Mouse (Mus musculus) embryo, embryonic 9.5 days (tissue): Measurements from ENCODE around the gene Tnp1.

Experiments
- DNase-seq: peaks from one replicate; pipeline ENCODE4 v3.0.0-alpha.2; 2017; ENCODE audit errors: extremely low spot score

Tnp1 gene

DNA sequence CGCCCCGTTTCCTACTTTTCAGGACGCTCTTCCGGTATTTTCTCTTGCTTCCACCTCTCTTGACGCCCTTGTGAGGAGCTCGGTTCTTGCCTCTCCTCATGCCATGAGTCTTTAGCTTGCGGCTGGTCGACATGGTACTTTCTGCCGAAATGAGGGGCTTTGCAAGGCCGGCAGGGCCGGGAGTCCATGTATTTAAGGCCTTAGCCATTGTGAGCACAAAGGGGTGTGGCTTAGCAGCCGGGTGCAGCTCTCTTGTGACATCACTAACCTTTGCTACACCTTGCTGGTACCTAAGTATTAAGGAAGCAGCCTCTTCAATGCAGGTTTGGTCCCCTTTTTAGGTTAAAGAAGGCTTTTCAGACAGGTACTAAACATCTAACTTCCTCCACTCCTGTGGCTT lies at the start of gene Tnp1:
Tnp1 (minus strand) TSS at position 179 of the 400 bp plus-strand sequence.
- no peak for DNase-seq

DNA sequence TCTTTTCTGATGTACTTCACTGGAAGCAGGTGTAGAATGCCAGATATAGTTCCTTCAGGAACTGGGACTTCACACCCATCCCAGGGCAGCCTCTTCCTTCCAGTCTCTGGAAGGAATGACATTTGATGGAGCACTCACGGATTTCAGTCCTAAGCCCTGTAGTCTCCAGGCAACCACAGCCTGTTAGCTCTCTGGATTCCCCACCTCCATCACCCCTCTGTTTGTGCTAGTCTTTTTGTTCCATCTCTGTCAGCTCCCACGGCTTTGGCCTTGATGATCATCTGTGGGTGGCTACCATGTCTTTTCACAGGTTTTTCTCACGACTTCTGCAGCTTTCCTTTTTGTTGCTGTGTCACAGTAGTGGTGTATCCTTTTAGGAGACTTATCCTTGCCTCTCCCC lies 48.6 kb upstream of the Tnp1 start:
- DNase-seq, result no peak

DNA sequence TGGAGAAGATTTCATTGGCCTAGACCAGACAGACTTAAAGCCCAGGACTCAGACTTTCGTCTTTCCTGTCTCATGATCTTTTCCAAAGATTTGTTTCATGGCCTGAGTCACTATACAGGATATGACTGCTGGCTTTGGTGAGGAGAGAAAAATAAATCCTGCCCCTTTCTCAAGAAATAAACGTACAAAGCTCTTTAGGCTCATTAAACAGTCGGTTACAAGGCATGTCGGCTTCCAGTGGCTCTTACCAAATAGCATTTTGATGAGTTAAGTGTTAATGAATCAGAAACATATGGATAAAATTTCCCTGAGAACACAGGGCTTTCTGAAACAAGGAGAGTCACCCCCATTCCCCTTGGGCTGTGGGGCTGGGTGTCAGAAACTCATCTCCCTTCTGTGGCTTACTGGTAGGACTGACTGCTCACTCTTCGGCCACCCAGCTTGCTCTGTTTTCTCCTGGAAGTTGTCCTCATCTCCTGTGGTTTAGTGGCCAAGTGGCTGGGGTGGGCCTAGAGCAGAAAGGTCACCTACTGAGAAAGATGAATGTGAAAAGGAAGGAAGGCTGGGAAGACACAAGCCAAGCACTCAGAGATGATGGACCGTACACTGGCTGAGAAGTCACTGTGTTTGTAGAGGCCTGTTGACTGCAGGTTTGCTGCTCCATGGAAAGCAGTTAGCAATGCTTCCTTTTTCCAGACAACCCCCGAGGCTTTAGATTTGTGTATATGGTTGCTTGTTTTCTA lies 46.0 kb upstream of the Tnp1 start:
- no peak for DNase-seq

DNA sequence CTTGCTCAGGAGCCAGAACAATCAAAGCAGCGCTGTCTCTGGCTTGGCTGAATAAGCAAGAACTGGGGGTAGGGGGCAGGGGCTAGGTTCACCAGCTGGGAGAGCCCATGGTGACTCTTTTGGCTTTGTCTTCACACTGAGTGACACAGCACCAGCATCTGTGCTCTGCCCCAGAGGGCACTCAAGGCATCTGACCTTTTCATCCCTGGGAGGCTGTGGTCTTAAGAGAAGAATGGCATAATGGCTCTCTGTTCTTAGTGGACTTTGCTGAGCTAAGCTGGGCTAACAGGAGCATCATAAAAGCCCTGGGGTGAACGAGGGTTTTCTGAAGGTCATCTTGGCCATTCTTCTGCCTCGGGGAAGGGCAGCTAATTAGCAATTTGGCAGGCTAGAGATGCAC lies 44.6 kb upstream of the Tnp1 start:
- peak; percentile 68 for DNase-seq

DNA sequence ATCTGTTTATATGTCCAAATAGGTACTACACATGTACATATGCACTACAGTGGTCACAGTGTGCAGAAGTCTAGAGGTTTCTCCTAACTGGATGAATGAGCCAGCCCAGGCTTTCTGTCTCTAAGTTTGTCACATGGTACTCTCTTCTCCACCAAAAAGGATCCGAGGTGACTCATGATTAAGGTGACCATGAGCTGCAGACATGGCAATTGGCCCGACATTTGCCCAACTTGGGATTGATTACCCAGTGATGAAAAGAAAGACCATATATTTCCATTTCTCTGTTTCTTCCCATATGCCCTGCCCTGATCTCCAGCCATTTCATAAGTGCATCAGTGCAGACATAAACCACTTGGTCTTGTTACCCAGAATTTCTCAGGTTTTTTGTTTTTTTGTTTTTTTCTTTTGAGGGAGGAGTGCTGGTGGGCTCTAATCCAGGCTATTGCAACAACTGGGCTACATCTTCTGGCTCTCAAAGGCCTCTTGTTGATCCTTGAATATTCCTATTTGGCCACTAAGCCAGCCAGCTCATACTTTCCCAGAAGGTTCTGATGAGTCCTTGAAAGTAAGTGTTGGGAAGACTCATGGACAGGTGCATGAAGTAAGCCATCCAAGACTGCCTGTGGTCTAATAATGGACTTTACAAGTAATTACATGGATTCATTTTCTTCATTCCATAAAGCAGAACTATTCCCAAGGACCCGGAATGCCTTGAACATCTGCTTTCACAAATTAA lies 40.7 kb upstream of the Tnp1 start:
- no peak for DNase-seq

DNA sequence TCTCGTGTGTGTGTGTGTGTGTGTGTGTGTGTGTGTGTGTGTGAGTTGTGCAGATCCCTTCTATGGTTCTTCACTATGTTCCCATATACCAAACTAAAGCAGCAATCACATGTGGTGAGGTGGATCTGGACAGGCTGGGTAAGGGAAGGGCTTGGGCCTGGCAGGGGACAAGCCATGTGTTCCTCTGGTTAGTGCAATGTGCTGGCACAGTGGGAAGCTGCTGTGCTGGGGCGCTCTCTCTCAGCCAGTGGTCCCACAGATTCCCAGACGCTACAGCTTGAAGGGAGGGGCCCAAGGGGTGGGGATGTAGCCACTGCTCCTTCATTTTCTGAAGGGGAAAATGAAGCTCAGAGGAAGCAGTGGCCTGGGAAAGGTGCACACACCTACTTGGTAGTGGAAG lies 40.1 kb upstream of the Tnp1 start:
- no peak for DNase-seq

DNA sequence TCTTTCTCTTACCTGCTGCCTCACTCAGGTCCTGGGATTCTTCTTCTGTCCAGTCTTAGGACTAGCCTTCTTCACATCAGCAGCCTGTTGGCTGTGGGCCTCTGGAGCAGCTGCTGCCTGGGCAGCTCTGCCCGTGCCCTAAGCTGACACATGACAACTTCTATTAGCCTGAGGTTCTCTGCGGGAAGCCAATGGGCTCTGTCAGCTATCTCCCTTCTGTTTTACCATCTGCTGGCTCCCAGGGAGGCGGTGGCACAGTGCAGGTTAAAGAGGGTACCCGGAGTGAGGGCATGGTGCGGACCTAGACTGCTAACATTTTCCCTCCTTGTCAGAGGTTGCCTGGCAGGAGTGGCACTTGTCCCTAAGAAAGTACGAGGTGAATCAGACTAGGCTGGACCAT lies 39.5 kb upstream of the Tnp1 start:
- DNase-seq, result no peak

DNA sequence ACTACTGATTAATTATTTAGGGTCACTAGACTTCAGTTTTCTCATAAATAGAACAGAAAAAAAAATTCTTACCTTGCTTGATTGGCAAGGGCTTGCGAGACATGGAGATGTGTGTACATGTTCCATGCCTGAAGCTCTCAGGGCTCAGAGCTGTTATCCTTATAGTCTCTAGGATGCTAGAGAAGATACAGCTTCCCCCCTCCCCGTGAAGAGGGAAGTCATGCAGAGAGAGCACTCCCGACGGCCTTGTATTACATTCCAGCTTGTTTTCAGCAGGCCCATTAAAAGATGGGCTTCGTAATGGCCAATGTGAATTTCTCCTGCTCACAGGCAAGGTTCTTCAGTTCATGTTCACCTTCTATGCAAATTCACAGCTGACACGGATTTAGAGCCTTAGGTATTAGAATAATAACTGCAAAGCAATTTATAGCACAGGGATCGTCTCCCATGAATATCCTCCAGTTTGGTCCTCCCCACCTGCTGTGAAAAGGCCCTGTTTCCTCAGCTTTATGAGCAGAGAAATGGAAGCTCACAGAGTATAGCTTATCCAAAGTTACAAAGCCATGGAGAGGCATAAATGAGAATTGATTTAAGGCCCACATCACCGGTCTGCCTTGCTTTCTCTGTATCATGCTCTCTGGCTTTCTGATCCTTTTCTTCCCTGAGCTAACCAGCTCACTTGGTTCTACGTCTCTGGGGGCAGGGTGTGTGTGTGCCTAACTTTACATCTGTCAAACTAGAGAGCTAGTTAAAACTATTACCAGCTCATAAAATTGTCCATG lies 38.0 kb upstream of the Tnp1 start:
- no peak for DNase-seq

DNA sequence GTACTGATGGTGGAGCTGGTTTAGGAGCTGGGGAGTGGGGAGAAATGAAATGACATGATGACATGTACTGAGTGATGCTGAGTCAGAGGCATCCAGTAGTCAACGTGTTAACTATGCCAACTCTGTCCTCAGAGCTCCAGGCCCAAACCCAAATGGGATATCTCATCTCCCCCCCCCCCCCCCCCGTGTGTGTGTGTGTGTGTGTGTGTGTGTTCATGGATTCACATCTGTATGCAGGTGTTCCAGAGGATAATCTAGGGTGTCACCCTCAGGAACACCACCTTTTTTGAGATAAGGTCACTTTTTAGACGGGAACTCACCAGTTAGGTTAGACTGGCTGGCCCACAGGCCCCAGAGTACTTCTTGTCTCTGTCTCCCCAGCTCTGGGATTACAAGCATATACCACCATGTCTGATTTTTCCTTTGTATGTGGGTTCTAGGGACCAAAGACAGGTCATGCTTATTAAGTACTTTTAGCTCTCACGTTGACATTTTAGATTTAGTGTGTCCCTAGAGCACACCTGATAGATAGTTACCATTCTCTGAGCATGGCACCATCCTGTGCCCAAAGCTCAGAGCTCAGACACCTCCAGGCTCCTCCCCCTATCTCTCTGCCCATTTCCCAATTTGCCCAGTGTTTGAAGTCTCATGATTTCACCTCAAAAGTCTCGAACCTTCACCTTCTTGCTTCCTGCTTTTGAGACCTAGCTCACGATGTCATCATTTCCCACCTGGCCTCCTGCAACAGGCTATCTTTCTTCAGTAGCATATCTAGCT lies 31.4 kb upstream of the Tnp1 start:
- no peak for DNase-seq

DNA sequence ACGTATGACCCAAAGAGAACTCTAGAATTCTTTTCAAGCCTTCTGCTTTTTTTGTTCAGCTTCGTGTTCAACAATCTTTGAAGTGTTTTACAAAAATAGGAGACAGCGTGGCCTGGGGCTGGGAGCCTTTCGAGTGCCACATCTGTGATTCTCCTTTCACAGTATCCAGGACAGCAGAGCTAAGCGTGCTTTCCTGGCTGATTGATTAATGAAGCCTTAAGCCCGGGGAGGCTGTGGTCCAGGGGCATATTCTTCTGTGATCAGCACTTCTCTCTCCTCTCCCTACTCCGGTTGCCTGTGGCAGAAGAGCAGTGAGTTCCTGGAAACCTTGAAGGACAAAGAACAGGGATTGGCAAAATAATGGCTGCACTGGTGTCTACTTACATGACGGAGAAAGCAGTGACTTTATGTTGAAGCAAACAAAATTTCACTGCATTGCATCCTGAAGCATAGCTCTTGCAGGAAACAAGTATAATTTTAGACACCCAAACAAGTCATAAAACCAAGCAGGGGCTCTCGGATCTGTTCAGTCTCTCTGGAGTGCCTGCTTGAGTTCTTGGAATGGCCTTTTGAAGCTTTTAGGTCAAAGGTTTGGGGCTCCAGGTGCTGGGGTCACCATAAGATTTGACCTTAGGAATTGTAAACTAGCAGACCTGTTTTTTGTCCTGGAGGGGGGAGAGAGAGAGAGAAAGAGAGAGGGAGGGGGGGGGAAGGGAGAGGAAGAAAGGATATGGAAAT lies 30.4 kb upstream of the Tnp1 start:
- peak; percentile 50 for DNase-seq

DNA sequence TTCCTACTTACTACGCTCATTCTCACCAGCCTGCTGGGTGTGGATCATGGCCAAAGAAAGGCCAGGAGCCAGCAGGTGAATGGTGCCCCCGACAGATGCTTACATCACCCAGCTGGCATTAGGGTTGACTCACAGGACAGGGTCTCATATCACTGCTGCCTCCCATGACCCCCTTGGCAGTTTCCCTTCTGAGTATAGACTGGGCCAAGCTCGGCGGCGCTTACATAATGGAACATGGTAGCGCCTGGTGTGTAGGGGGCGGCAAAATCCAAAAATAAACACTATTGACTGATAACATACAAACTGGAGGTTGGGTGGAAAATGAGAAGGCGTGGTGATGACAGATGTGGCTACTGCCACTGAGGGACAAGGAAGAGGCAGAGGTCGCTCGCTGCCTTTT lies 28.0 kb upstream of the Tnp1 start:
- no peak for DNase-seq

DNA sequence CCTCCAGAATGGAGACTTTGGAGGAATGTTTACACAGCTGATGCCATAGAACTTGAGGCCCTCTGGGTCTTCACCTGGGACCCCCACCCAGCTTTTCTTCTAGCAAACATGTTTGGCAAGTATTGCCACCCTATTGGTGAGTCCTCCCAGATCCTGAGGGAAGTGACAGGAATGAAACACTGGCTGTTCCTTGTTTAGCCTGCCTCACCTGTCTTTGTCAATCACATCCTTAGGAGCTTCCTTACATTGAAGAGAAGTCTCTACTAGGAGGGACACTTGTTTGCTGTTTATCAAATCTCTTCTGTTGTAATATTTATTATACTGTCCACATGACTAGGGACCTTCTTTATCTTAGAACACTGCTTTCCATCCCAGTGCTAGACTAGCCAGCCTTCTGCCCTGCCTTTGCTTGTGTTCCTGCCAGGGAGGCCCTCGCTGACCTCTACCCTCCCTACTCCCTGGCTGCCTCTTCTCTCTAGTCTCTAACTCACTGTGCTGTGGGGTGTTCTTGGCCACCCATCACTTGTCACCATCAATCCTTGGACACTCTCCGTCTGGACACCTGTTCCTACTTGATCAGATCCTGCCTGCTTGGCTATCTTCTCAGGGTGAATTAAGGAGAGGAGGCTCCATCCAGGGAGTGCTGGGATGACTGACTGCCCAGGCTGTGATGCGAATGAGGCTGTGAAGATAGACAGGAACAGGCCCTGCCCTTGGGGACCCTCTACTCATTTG lies 25.1 kb upstream of the Tnp1 start:
- no peak for DNase-seq

DNA sequence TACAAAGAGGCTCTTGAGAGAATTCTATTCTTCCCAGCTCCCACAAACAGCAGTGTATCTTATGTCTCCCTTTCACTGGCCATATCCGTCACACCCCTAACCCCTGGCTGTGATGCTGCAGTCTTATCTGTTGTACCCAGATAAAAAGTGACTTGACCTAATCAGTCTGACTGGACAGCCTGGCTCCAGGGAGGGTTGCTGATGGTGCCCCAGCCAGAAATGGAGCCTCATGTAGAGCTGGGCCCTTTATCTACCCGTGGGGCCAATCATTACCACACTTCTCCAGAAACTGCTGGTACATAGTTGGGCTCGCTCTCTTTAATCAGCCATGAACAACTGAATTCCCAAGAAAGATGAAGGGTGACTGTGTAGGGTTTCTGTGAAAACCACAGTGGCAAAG lies 22.8 kb upstream of the Tnp1 start:
- DNase-seq, result no peak

DNA sequence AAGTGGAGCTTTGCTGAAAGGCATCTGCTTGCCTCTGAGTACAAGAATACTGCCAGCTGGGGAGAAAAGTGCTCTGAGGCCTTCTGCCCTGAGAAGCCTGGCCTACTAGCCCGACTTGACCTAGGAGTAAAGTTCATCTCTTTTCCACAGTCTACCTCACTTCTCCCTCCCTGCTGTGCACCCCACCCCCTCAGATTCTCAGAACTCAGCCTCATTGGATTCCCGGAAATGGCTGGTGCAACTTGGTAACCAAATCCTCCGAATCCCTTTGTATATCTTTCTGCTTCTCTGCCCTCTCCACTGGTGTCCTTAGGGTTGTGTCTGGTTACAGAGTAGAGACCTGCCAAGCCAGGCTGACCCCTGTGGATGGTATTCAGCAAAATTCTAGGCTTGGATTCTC lies 20.8 kb upstream of the Tnp1 start:
- DNase-seq, result no peak

DNA sequence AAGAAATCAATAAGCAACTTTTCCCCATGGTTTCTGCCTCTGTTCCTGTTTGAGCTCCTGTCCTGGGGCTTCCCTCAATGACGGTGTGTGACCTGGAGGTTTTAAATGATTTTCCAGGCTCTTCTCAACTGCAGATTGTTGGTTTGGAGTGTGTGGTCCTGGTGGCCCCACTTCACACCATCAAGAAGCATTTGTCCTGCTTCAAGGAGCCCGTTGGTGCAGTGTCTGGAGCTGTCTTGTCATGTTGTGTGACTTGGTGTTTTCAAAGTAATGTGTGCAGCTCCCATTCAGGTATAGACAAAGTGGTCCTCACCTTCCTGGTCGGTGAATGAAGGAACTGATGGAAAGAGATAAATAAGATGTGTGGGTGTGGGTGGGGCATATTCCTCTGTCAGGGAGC lies 20.0 kb upstream of the Tnp1 start:
- no peak for DNase-seq

DNA sequence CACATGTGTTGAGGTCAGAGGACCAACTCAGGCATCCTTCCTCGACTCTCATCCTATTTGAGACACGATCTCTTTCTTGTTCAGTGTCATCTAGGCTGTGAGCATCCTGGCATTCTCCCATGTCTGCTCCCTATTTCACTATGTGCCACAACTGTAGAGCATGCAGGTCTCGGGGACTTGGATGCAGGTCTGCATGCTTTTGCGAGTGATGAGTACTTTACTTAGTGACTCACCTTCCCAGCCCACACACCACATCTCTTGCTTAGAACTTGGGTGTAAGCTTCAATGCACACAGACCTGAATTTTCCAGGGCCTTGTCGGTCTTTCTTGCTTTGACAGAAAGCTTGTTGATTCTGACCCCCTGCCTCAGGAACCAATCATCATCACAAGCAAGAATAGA lies 16.8 kb upstream of the Tnp1 start:
- no peak for DNase-seq

DNA sequence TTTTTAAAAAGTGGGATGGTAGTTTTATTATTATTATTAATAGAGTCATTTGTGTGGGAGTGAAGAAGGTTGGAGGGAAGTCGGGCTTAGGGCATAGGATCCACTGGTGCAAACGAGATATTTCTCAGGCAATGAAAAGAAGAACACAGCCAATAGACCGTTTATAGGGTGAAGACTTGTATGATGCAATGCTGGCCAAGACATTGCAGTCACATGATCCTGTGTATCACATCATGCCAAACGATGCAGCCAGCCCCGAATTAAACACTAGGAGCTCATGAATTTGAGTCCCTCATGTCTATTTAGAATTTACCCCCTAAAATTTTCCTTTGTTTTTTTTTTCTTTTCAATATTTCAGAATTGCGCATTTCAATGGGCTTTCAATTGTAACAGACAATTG lies 13.0 kb upstream of the Tnp1 start:
- no peak for DNase-seq

DNA sequence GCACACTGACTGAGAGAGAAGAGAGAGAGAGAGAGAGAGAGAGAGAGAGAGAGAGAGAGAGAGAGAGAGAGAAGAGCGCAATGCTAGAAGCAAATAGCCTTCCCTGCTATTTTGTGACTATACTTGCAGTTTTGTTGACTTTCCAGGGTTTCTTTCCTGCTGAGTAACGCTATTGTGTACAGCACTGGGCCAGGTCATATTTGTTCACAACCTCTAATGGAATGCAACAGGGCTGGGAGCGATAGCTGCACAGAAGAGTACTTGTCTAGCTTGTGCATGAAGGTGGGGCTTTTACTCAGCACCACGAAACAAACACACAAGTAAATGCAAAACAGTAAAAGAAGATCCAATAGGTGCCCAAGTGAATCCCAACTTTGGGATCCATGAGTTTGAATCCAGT lies 11.7 kb upstream of the Tnp1 start:
- no peak for DNase-seq

DNA sequence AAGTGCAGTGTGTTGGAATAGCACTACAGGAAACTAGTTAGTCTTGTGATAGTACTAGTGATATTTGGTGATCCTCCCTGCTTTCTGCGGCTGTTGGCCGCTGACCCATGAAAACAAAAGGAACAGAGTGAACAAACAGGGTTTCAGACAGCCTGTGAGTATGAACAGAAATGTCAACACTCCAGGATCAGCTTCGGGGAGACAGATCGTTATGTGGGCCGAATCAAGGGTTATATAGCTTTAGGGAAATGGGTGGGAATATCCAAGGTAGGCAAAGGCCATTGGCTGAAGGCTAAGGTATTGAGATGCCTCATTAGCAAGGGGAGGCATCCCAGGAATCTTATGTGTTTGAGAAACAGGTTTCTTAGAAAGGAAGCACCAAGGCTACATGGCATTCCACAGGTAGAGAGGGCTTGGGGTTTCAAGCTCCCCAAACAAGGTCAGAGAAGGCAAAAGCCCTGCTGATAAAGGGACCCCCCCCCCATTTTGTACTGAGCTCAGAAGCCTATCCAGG lies 11.1 kb upstream of the Tnp1 start:
- DNase-seq, result no peak

DNA sequence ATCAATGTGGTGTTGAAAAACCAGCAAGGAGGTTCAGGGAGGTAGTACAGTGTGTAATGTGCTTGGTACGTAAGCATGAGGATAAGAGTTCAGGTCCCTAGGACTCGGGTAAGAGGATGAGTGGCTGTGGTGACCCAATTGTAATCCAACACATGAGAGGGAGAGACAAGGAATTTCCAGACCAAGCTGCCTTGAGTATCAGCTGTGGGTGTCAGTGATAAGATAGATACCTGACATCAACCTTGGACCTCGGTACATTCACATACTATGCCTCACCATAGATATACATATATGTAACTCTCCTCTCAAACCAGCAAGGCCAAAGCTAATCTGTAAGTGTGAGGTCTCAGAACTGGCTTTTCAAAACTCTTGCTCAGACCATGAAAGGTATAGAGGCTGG lies 10.4 kb upstream of the Tnp1 start:
- no peak for DNase-seq
